ENCODE assay signal across 27 mouse cellular contexts in genomic region chr6:34519087-34519486, GRCm38 (mm10). TPM values are rescaled to one million over a fixed set of nuclear protein-coding genes. Genes with fewer than 3 reads are reported as not detected.
DNase-seq lines count a peak whose midpoint lies in the region; ATAC-seq lines count a peak whose summit lies in the region.
"Had no signal": no experiment of that assay in that cellular context is flagged by ENCODE, and none has a peak within 500 bp of the region (broad histone marks: within the 10 kb centered on the region; RNA-seq: fewer than 3 reads in every experiment).

No protein-coding gene starts in this region.

- H3K9ac ChIP-seq in forebrain, embryonic 14.5 days (ENCODE audit: low read length), result no peak overlapping the region
- H3K9ac ChIP-seq in liver, embryonic 16.5 days (ENCODE audit: low read depth, low read length), result no peak overlapping the region
- H3K9ac ChIP-seq in kidney, embryonic 16.5 days (replicated peaks; ENCODE audit: low read length), result no peak overlapping the region
- H3K9ac ChIP-seq: forebrain, postnatal 0 days; hindbrain, embryonic 14.5 days; lung, embryonic 15.5 days had no signal

- no peak overlapping the region for H3K4me3 ChIP-seq in forebrain, embryonic 10.5 days
- no peak overlapping the region for H3K4me3 ChIP-seq in forebrain, embryonic 14.5 days (ENCODE audit: low read depth, low read length)
- H3K4me3 ChIP-seq in embryonic facial prominence, embryonic 10.5 days, result no peak overlapping the region
- H3K4me3 ChIP-seq in liver, embryonic 16.5 days (ENCODE audit: low read depth, low read length), result no peak overlapping the region
- H3K4me3 ChIP-seq in kidney, embryonic 16.5 days (ENCODE audit: low read length), result no peak overlapping the region
- H3K4me3 ChIP-seq: layer of hippocampus, adult 2 months; lung, embryonic 15.5 days; midbrain, embryonic 10.5 days had no signal

- WGBS in forebrain, embryonic 10.5 days, result 88% methylated on average over 1 of the region's 1 CpGs
- 84% methylated on average over 1 of the region's 1 CpGs for WGBS in forebrain, embryonic 14.5 days
- 84% methylated on average over 1 of the region's 1 CpGs for WGBS in embryonic facial prominence, embryonic 10.5 days
- 48% methylated on average over 1 of the region's 1 CpGs for WGBS in liver, embryonic 16.5 days (ENCODE audit: insufficient replicate concordance)
- 74% methylated on average over 1 of the region's 1 CpGs for WGBS in kidney, embryonic 16.5 days

- H3K9me3 ChIP-seq in forebrain, embryonic 10.5 days, result no peaks in the 10 kb centered on the region
- no peaks in the 10 kb centered on the region for H3K9me3 ChIP-seq in forebrain, embryonic 14.5 days (replicated peaks; ENCODE audit: control insufficient read depth, low read length)
- H3K9me3 ChIP-seq in embryonic facial prominence, embryonic 10.5 days, result no peaks in the 10 kb centered on the region
- H3K9me3 ChIP-seq in liver, embryonic 16.5 days (replicated peaks; ENCODE audit: control insufficient read depth, low read length), result no peaks in the 10 kb centered on the region
- no peaks in the 10 kb centered on the region for H3K9me3 ChIP-seq in kidney, embryonic 16.5 days (ENCODE audit: low read length)
- H3K9me3 ChIP-seq: lung, embryonic 15.5 days; midbrain, embryonic 10.5 days had no signal

- H3K4me2 ChIP-seq in forebrain, embryonic 14.5 days (ENCODE audit: low read length), result no peak overlapping the region
- H3K4me2 ChIP-seq in liver, embryonic 16.5 days (ENCODE audit: low read depth, low read length), result no peak overlapping the region
- no peak overlapping the region for H3K4me2 ChIP-seq in kidney, embryonic 16.5 days (replicated peaks; ENCODE audit: low read depth, low read length)
- H3K4me2 ChIP-seq: hindbrain, embryonic 14.5 days; lung, embryonic 15.5 days had no signal

- no peaks in the 10 kb centered on the region for H3K27me3 ChIP-seq in forebrain, embryonic 10.5 days (ENCODE audit: poor library complexity, severe bottlenecking)
- no peaks in the 10 kb centered on the region for H3K27me3 ChIP-seq in forebrain, embryonic 14.5 days (replicated peaks; ENCODE audit: control insufficient read depth, insufficient read depth, low read length)
- no peaks in the 10 kb centered on the region for H3K27me3 ChIP-seq in embryonic facial prominence, embryonic 10.5 days (replicated peaks; ENCODE audit: low read depth, poor library complexity, severe bottlenecking)
- H3K27me3 ChIP-seq in liver, embryonic 16.5 days (ENCODE audit: control insufficient read depth, insufficient read depth, low read depth, low read length), result no peaks in the 10 kb centered on the region
- H3K27me3 ChIP-seq in kidney, embryonic 16.5 days (ENCODE audit: insufficient read depth, low read length), result no peaks in the 10 kb centered on the region
- H3K27me3 ChIP-seq: lung, embryonic 15.5 days had no signal

- peaks cover 32% of the 10 kb centered on the region for H3K4me1 ChIP-seq in forebrain, embryonic 10.5 days
- no peaks in the 10 kb centered on the region for H3K4me1 ChIP-seq in forebrain, embryonic 14.5 days (ENCODE audit: control insufficient read depth, insufficient read depth, low read length)
- H3K4me1 ChIP-seq in embryonic facial prominence, embryonic 10.5 days, result peaks cover 50% of the 10 kb centered on the region
- H3K4me1 ChIP-seq in liver, embryonic 16.5 days (ENCODE audit: control insufficient read depth, low read depth, low read length), result peaks cover 31% of the 10 kb centered on the region
- peaks cover 6% of the 10 kb centered on the region for H3K4me1 ChIP-seq in kidney, embryonic 16.5 days (ENCODE audit: insufficient read depth, low read length)

- no peak for ATAC-seq in forebrain, embryonic 14.5 days
- peak; percentile 47; the same call in 1 of the 2 replicates for ATAC-seq in liver, embryonic 16.5 days (ENCODE audit: low read depth)
- no peak for ATAC-seq in kidney, embryonic 16.5 days (ENCODE audit: low FRiP score, low TSS enrichment)
- ATAC-seq: forebrain, postnatal 0 days; inflammation-experienced regulatory T-cells, adult 6 months had no signal

- H3K36me3 ChIP-seq in forebrain, embryonic 10.5 days (replicated peaks), result no peaks in the 10 kb centered on the region
- no peaks in the 10 kb centered on the region for H3K36me3 ChIP-seq in forebrain, embryonic 14.5 days (ENCODE audit: control insufficient read depth, insufficient read depth, low read length)
- no peaks in the 10 kb centered on the region for H3K36me3 ChIP-seq in embryonic facial prominence, embryonic 10.5 days (replicated peaks)
- H3K36me3 ChIP-seq in liver, embryonic 16.5 days (ENCODE audit: control insufficient read depth, insufficient read depth), result no peaks in the 10 kb centered on the region
- H3K36me3 ChIP-seq in kidney, embryonic 16.5 days (ENCODE audit: insufficient read depth, low read length), result no peaks in the 10 kb centered on the region
- H3K36me3 ChIP-seq: lung, embryonic 15.5 days; midbrain, embryonic 10.5 days had no signal

- no peak for DNase-seq in forebrain, embryonic 10.5 days (ENCODE audit: extremely low spot score, low spot score)
- no peak for DNase-seq in forebrain, embryonic 14.5 days (ENCODE audit: low spot score)
- no peak for DNase-seq in embryonic facial prominence, embryonic 10.5 days (ENCODE audit: low spot score)
- DNase-seq in liver, result peak; percentile 59
- DNase-seq in ovary, postnatal 36 days (ENCODE audit: low spot score), result no peak
- DNase-seq in testis, postnatal 14 days (ENCODE audit: low spot score), result no peak
- DNase-seq: adrenal gland, postnatal 36 days; cerebellum, adult 11-12 months; cerebellum, postnatal 25 days; embryo, embryonic 11 days; forebrain, postnatal 0 days; gastrocnemius, postnatal 14 days; heart, adult 11 months; heart, postnatal 36 days; kidney, adult 18-20 months; layer of hippocampus, postnatal 36 days; lung, postnatal 36 days; spleen, adult 18-20 months; thymus, postnatal 14 days had no signal

- peak overlapping the region; percentile 79 for H3K27ac ChIP-seq in forebrain, embryonic 10.5 days
- H3K27ac ChIP-seq in forebrain, embryonic 14.5 days (ENCODE audit: low read depth, low read length), result no peak overlapping the region
- H3K27ac ChIP-seq in embryonic facial prominence, embryonic 10.5 days (replicated peaks), result peak overlapping the region; percentile 86; the same call in 1 of the 2 replicates
- peak overlapping the region; percentile 72 for H3K27ac ChIP-seq in liver, embryonic 16.5 days (ENCODE audit: low read length)
- H3K27ac ChIP-seq in kidney, embryonic 16.5 days (ENCODE audit: low read length), result no peak overlapping the region
- H3K27ac ChIP-seq: hindbrain, embryonic 14.5 days; kidney, postnatal 0 days; layer of hippocampus, adult 2 months; lung, embryonic 15.5 days had no signal

RNA-seq across cellular contexts. Expression of gene Bpgm, which starts 43.1 kb away (rescaled TPM):
- polyA plus RNA-seq in forebrain, embryonic 10.5 days (2016; fragmentation: Nextera tagmentation; extraction: Ambion mirVana), result 54.6 and 68.6 TPM in 2 replicates
- polyA plus RNA-seq in forebrain, embryonic 14.5 days (2014; fragmentation: Nextera tagmentation; extraction: Ambion mirVana), result 66.1 and 84.3 TPM in 2 replicates
- polyA plus RNA-seq in embryonic facial prominence, embryonic 10.5 days (2016; fragmentation: Nextera tagmentation; extraction: Ambion mirVana), result 52.2 and 53.2 TPM in 2 replicates
- polyA plus RNA-seq in liver, embryonic 16.5 days (2015; fragmentation: Nextera tagmentation; extraction: Ambion mirVana), result 223 TPM in 2 replicates
- 50.8 and 58.4 TPM in 2 replicates for polyA plus RNA-seq in kidney, embryonic 16.5 days (2015; fragmentation: Nextera tagmentation; extraction: Ambion mirVana)

Comparison
In these comparisons a context has a peak if more than half of its experiments do, and no peak if none do; other contexts are left out.
1. H3K27ac ChIP-seq: peak in forebrain, embryonic 10.5 days (single experiment), embryonic facial prominence, embryonic 10.5 days (single experiment) and liver, embryonic 16.5 days (single experiment); none in forebrain, embryonic 14.5 days (single experiment) and kidney, embryonic 16.5 days (single experiment).